Mouse (Mus musculus): Measurements from ENCODE around the gene Aire. TPM values are rescaled to one million over a fixed set of nuclear protein-coding genes. Genes with fewer than 3 reads are reported as not detected.
A peak's percentile ranks its signal among the peaks of the same experiment; 100 is the strongest.

Gene Aire
- total RNA-seq, 2 experiments from 2014 or later = not detected

GRCm38 (mm10) chr10:78009184-78009944 is 34.0 kb downstream of the Aire start:
- DNase-seq = peak; percentile 97 to 98

GRCm38 (mm10) chr10:78008169-78008568 is 35.2 kb downstream of the Aire start:
- no peak for DNase-seq

GRCm38 (mm10) chr10:78007203-78007602 is 36.2 kb downstream of the Aire start:
- DNase-seq = no peak

GRCm38 (mm10) chr10:78005791-78006438 is 37.5 kb downstream of the Aire start:
- DNase-seq = no peak

GRCm38 (mm10) chr10:78004479-78005100 is 38.8 kb downstream of the Aire start:
- DNase-seq = no peak

- no peak for DNase-seq
These were observed 41.1 kb downstream of the Aire start for GRCm38 (mm10) chr10:78002316-78002715.

GRCm38 (mm10) chr10:78001796-78002195 is 41.6 kb downstream of the Aire start:
- peak; percentile 57 to 69 for DNase-seq

GRCm38 (mm10) chr10:78000200-78000599 is 43.2 kb downstream of the Aire start:
- no peak for DNase-seq

GRCm38 (mm10) chr10:77995639-77996038 is 47.8 kb downstream of the Aire start:
- DNase-seq = peak in 1 of 2 experiments; percentile 70

GRCm38 (mm10) chr10:77985775-77986174 is 57.6 kb downstream of the Aire start:
- DNase-seq = no peak

GRCm38 (mm10) chr10:77984660-77985059 is 58.8 kb downstream of the Aire start:
- peak; percentile 80 to 87 for DNase-seq

Other genes starting within 250 kb of the Aire start
- gene Gm9639, start 248.5 kb downstream of the Aire start, total RNA-seq (2021) = not detected
- gene Gm19668, start 244.5 kb downstream of the Aire start, total RNA-seq (2021) = not detected
- not detected for gene Gm9507, start 231.8 kb downstream of the Aire start, total RNA-seq (2021)
- gene Gm2696, start 228.9 kb downstream of the Aire start, total RNA-seq (2021) = not detected
- gene Krtap10-4, start 216.5 kb downstream of the Aire start, total RNA-seq (2021) = not detected
- gene Krtap10-10, start 207.7 kb downstream of the Aire start, total RNA-seq (2021) = not detected
- gene Gm36176, start 196.8 kb downstream of the Aire start, total RNA-seq (2021) = not detected
- gene Gm10318, start 190.8 kb downstream of the Aire start, total RNA-seq (2021) = not detected
- not detected for gene Gm3285, start 181.6 kb downstream of the Aire start, total RNA-seq (2021)
- gene Lrrc3, start 141.1 kb downstream of the Aire start, total RNA-seq (2021) = under 1 TPM; 0.49 to 0.69 TPM
- 1 to 10 TPM in 1 of 2 experiments, under 1 TPM in 1; 0.99 to 1.5 TPM for gene Trpm2, start 73.0 kb downstream of the Aire start, total RNA-seq (2021)
- gene 1810043G02Rik, start 65.1 kb downstream of the Aire start, total RNA-seq (2021) = 1 to 10 TPM; 8.8 to 9.8 TPM
- 100 to 1,000 TPM; 114 to 120 TPM for gene Pfkl, start 33.5 kb downstream of the Aire start, total RNA-seq (2021)
- gene Dnmt3l, start 1.7 kb downstream of the Aire start, total RNA-seq (2021) = not detected
- gene Icosl, start 25.7 kb upstream of the Aire start, total RNA-seq (2021) = 1 to 10 TPM; 5.7 to 8.4 TPM
- 100 to 1,000 TPM; 684 to 739 TPM for gene D10Jhu81e, start 126.2 kb upstream of the Aire start, total RNA-seq (2021)
- gene Pwp2, start 141.5 kb upstream of the Aire start, total RNA-seq (2021) = 10 to 100 TPM; 11.2 to 11.6 TPM
- gene Trappc10, start 201.0 kb upstream of the Aire start, total RNA-seq (2021) = 10 to 100 TPM; 51.1 to 54.8 TPM